20 mouse cellular contexts compared by ENCODE assay signal in genomic region chr7:79359183-79359435, GRCm38 (mm10). TPM values are rescaled to one million over a fixed set of nuclear protein-coding genes. Genes with fewer than 3 reads are reported as not detected.
DNase-seq lines count a peak whose midpoint lies in the region; ATAC-seq lines count a peak whose summit lies in the region.
"Had no signal": no experiment of that assay in that cellular context is flagged by ENCODE, and none has a peak within 500 bp of the region (broad histone marks: within the 10 kb centered on the region; RNA-seq: fewer than 3 reads in every experiment).

No protein-coding gene starts in this region.

- no peak for ATAC-seq in hindbrain, embryonic 12.5 days (ENCODE audit: low FRiP score)
- no peak for ATAC-seq in hindbrain, embryonic 11.5 days (ENCODE audit: low FRiP score)
- no peak for ATAC-seq in megakaryocyte, adult 5-6 weeks (ENCODE audit: poor library complexity, severe bottlenecking)
- ATAC-seq: forebrain, embryonic 15.5 days had no signal

- H3K27ac ChIP-seq in hindbrain, embryonic 12.5 days: no peak overlapping the region
- H3K27ac ChIP-seq in hindbrain, embryonic 11.5 days (ENCODE audit: low read depth, low read length): no peak overlapping the region
- H3K27ac ChIP-seq: embryonic facial prominence, embryonic 10.5 days; forebrain, embryonic 15.5 days; gastrocnemius, adult 2 months; limb, embryonic 12.5 days had no signal

- WGBS in hindbrain, embryonic 12.5 days: 77% methylated on average over 3 of the region's 3 CpGs
- 95% methylated on average over 3 of the region's 3 CpGs for WGBS in hindbrain, embryonic 11.5 days

- peaks cover 57% of the 10 kb centered on the region for H3K36me3 ChIP-seq in hindbrain, embryonic 12.5 days
- no peaks in the 10 kb centered on the region; the same call in 1 of the 2 replicates for H3K36me3 ChIP-seq in hindbrain, embryonic 11.5 days (ENCODE audit: control insufficient read depth, insufficient read depth, low read length)
- peaks cover 96% of the 10 kb centered on the region for H3K36me3 ChIP-seq in megakaryocyte, embryonic 14.5 days (replicated peaks; ENCODE audit: low read length)

- no peak overlapping the region for H3K4me2 ChIP-seq in hindbrain, embryonic 12.5 days (replicated peaks)
- H3K4me2 ChIP-seq in hindbrain, embryonic 11.5 days (replicated peaks; ENCODE audit: low read depth, low read length): no peak overlapping the region
- H3K4me2 ChIP-seq: forebrain, embryonic 15.5 days; limb, embryonic 12.5 days; lung, embryonic 14.5 days had no signal

- peaks cover 33% of the 10 kb centered on the region for H3K4me1 ChIP-seq in hindbrain, embryonic 12.5 days
- no peaks in the 10 kb centered on the region for H3K4me1 ChIP-seq in hindbrain, embryonic 11.5 days (replicated peaks; ENCODE audit: control insufficient read depth, insufficient read depth, low read length)
- H3K4me1 ChIP-seq in megakaryocyte, embryonic 14.5 days: peaks cover 94% of the 10 kb centered on the region
- H3K4me1 ChIP-seq: limb, embryonic 12.5 days had no signal

- no peaks in the 10 kb centered on the region for H3K27me3 ChIP-seq in hindbrain, embryonic 12.5 days
- no peaks in the 10 kb centered on the region for H3K27me3 ChIP-seq in hindbrain, embryonic 11.5 days (ENCODE audit: control insufficient read depth, insufficient read depth, low read length)
- H3K27me3 ChIP-seq in megakaryocyte, embryonic 14.5 days (replicated peaks): peaks cover 3% of the 10 kb centered on the region
- H3K27me3 ChIP-seq: CH12.LX; forebrain, embryonic 15.5 days; limb, embryonic 12.5 days had no signal

- no peaks in the 10 kb centered on the region for H3K9me3 ChIP-seq in hindbrain, embryonic 12.5 days (replicated peaks)
- no peaks in the 10 kb centered on the region for H3K9me3 ChIP-seq in hindbrain, embryonic 11.5 days (ENCODE audit: control insufficient read depth, low read length)
- H3K9me3 ChIP-seq in megakaryocyte, embryonic 14.5 days: no peaks in the 10 kb centered on the region
- H3K9me3 ChIP-seq: embryonic facial prominence, embryonic 10.5 days; forebrain, embryonic 15.5 days; limb, embryonic 12.5 days had no signal

- no peak overlapping the region for H3K4me3 ChIP-seq in hindbrain, embryonic 12.5 days
- H3K4me3 ChIP-seq in hindbrain, embryonic 11.5 days (ENCODE audit: low read depth, low read length): no peak overlapping the region
- H3K4me3 ChIP-seq in megakaryocyte, embryonic 14.5 days (replicated peaks): peak overlapping the region; percentile 85
- H3K4me3 ChIP-seq: embryonic facial prominence, embryonic 10.5 days; erythroblast, embryonic 14.5 days; forebrain, embryonic 15.5 days; gastrocnemius, adult 2 months; limb, embryonic 12.5 days had no signal

- peak; percentile 13 for DNase-seq in heart, adult 8-10 months (ENCODE audit: low spot score)
- DNase-seq in heart, adult 9 months (ENCODE audit: low spot score in 2 of 2): no peak
- DNase-seq in hindbrain, embryonic 11.5 days (ENCODE audit: low spot score): no peak
- DNase-seq in gastrocnemius, adult 8-10 months (ENCODE audit: low spot score in 2 of 2): no peak
- DNase-seq in adrenal gland, adult 18-20 months (ENCODE audit: low spot score in 2 of 2): no peak
- DNase-seq: cerebellum, postnatal 10 days; gastrocnemius, adult 2 months; kidney, adult 8-10 months had no signal

- 0 out of 2 replicates have a peak overlapping the region, but pooled peaks have one; percentile 8 for H3K9ac ChIP-seq in hindbrain, embryonic 12.5 days
- no peak overlapping the region for H3K9ac ChIP-seq in hindbrain, embryonic 11.5 days (ENCODE audit: low read depth, low read length)
- H3K9ac ChIP-seq: forebrain, embryonic 15.5 days; limb, embryonic 12.5 days; lung, embryonic 14.5 days had no signal

RNA-seq across cellular contexts. Expression of gene Rlbp1, which starts 27.7 kb away (rescaled TPM):
- total RNA-seq in heart, adult 8-10 months (2022): not detected
- 4.0 and 4.9 TPM in 2 replicates for polyA plus RNA-seq in hindbrain, embryonic 12.5 days (2016; fragmentation: Nextera tagmentation; extraction: Ambion mirVana)
- 0.40 and 0.93 TPM in 2 replicates for polyA plus RNA-seq in hindbrain, embryonic 11.5 days (2014; fragmentation: Nextera tagmentation; extraction: Ambion mirVana)
- polyA plus RNA-seq in megakaryocyte, embryonic 14.5 days (2012; ENCODE audit: insufficient read depth, low replicate concordance): not detected in 2 replicates
- total RNA-seq in megakaryocyte, adult 5-6 weeks (2015): not detected in 2 replicates
- total RNA-seq in megakaryocyte, adult 5-6 weeks (2017): not detected in 2 replicates
- total RNA-seq in gastrocnemius, adult 8-10 months (2022): not detected
- total RNA-seq in adrenal gland, adult 18-20 months (2021): not detected
- total RNA-seq: gastrocnemius, adult 2 months; monocyte, adult 5-6 weeks; neutrophil, adult 5-6 weeks had no signal
- polyA plus RNA-seq: erythroblast, embryonic 14.5 days; small intestine, adult 2 months had no signal

RNA-seq across cellular contexts. Expression of gene Fanci, which starts 32.6 kb away (rescaled TPM):
- total RNA-seq in heart, adult 8-10 months (2022): under 1 TPM; 0.09 to 0.34 (median 0.25) TPM
- polyA plus RNA-seq in hindbrain, embryonic 12.5 days (2016; fragmentation: Nextera tagmentation; extraction: Ambion mirVana): 10.0 and 11.2 TPM in 2 replicates
- 11.7 and 16.5 TPM in 2 replicates for polyA plus RNA-seq in hindbrain, embryonic 11.5 days (2014; fragmentation: Nextera tagmentation; extraction: Ambion mirVana)
- polyA plus RNA-seq in megakaryocyte, embryonic 14.5 days (2012; ENCODE audit: insufficient read depth, low replicate concordance): 0.40 TPM in 1 of 2 replicates, not detected in the other
- total RNA-seq in megakaryocyte, adult 5-6 weeks (2015): 8.0 and 9.2 TPM in 2 replicates
- total RNA-seq in megakaryocyte, adult 5-6 weeks (2017): 19.2 and 19.6 TPM in 2 replicates
- total RNA-seq in gastrocnemius, adult 8-10 months (2022): not detected
- under 1 TPM; 0.27 to 0.29 TPM for total RNA-seq in adrenal gland, adult 18-20 months (2021)

Comparison
In these comparisons a context has a peak if more than half of its experiments do, and no peak if none do; other contexts are left out.
1. RNA of gene Fanci, which starts 32.6 kb away (total RNA-seq): 8.0 to 19.6 TPM in megakaryocyte, adult 5-6 weeks; 0.09 to 0.34 TPM in heart, adult 8-10 months, 0.27 to 0.29 TPM in adrenal gland, adult 18-20 months and not detected in gastrocnemius, adult 8-10 months; every median in the first group is over 4 times any median in the second.